Mouse (Mus musculus) lung, postnatal 4 days (tissue): ENCODE results near the gene E030025P04Rik.

Experiments
- DNase-seq, 2 experiments: peaks; one replicate each; pipeline ENCODE4 v3.0.0; 2021

The E030025P04Rik gene

DNA sequence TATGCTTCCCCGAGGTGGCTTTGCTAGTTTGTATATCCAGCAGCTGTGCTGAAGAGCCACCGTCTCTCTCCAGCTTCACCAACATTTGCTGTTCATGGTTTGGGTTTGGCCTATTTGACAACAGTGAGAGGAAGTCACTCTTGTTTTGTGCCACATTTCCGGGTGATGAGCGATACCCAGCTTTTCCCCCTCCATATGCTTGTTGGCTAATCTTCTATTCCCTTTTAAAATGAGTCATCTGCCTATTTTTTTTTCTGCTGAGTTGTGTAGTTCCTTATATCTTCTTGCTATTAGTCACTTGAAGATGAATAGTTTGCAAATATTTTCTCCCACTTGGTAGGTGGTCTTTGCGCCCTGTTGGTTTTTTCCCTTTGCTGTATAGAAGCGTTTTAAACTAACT, 43.9 kb downstream of the E030025P04Rik start:
- DNase-seq: no peak

DNA sequence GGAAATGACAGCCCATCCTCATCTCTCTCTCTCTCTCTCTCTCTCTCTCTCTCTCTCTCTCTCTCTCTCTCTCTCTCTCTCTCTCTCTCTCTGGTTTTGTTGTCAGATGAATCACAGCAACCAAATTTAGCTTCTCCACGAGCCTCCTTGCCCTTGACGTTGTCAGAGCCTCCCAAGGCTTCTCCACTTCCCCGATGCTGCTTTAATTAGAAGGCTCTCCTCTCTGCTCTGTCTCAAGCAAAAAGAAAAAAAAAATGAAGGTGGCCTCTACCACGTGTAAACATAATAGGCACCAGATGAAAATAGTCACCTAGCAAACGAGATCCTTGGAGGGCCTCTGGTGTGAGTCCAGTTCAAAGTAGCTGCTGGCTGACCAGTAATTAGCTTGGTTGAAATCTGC, 52.3 kb downstream of the E030025P04Rik start:
- DNase-seq: no peak
